Comparison of ENCODE assay signal across 12 mouse cellular contexts in the genomic region with DNA sequence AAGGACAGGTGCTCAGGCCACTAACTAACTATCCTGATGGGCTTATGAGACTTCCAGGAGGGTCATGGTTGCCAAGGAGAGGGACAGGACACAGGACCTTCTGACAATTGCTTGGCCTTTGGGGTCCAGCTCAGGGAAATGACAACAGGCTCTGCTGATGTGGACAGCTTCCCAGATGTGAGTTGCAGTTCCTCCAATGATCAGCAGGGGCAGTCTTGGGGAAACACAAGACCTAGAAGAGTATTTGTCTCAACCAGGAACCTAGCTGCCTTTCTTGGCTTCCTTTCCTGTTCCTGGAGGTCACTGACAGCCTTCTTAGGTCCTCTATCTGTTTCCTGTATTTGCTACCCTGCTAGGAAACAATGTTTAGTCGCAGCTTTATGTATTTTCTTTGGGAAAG. TPM values are rescaled to one million over a fixed set of nuclear protein-coding genes. Genes with fewer than 3 reads are reported as not detected.
DNase-seq lines count a peak whose midpoint lies in the region; ATAC-seq and TF ChIP-seq lines count a peak whose summit lies in the region.
"Had no signal": no experiment of that assay in that cellular context is flagged by ENCODE, and none has a peak within 500 bp of the region (broad histone marks: within the 10 kb centered on the region; RNA-seq: fewer than 3 reads in every experiment).

No protein-coding gene starts in this region.

- H3K4me1 ChIP-seq in kidney, postnatal 0 days (replicated peaks; ENCODE audit: insufficient read depth, low read length): no peaks in the 10 kb centered on the region
- no peaks in the 10 kb centered on the region for H3K4me1 ChIP-seq in kidney, embryonic 16.5 days (ENCODE audit: insufficient read depth, low read length)
- no peaks in the 10 kb centered on the region for H3K4me1 ChIP-seq in midbrain, embryonic 16.5 days (ENCODE audit: control insufficient read depth, insufficient read depth, low read length)
- H3K4me1 ChIP-seq: limb, embryonic 13.5 days; neural tube, embryonic 12.5 days had no signal

- H3K4me3 ChIP-seq in kidney, postnatal 0 days (replicated peaks; ENCODE audit: low read depth, low read length): no peak overlapping the region
- H3K4me3 ChIP-seq in kidney, embryonic 16.5 days (ENCODE audit: low read length): no peak overlapping the region
- no peak overlapping the region for H3K4me3 ChIP-seq in midbrain, embryonic 16.5 days (ENCODE audit: low read depth, low read length)
- H3K4me3 ChIP-seq: limb, embryonic 13.5 days; neural tube, embryonic 12.5 days had no signal

- WGBS in kidney, postnatal 0 days: 7% methylated on average over 1 of the region's 1 CpGs
- WGBS in kidney, embryonic 16.5 days: 9% methylated on average over 1 of the region's 1 CpGs
- WGBS in midbrain, embryonic 16.5 days: 4% methylated on average over 1 of the region's 1 CpGs

- no peak overlapping the region for H3K4me2 ChIP-seq in kidney, postnatal 0 days (ENCODE audit: low read length)
- no peak overlapping the region for H3K4me2 ChIP-seq in kidney, embryonic 16.5 days (replicated peaks; ENCODE audit: low read depth, low read length)
- no peak overlapping the region for H3K4me2 ChIP-seq in midbrain, embryonic 16.5 days (ENCODE audit: low read length)
- H3K4me2 ChIP-seq: limb, embryonic 13.5 days; neural tube, embryonic 12.5 days had no signal

- H3K27me3 ChIP-seq in kidney, postnatal 0 days (ENCODE audit: insufficient read depth, low read length): no peaks in the 10 kb centered on the region
- no peaks in the 10 kb centered on the region for H3K27me3 ChIP-seq in kidney, embryonic 16.5 days (ENCODE audit: insufficient read depth, low read length)
- no peaks in the 10 kb centered on the region for H3K27me3 ChIP-seq in midbrain, embryonic 16.5 days (ENCODE audit: control insufficient read depth, insufficient read depth, low read depth, low read length)
- H3K27me3 ChIP-seq: limb, embryonic 13.5 days; neural tube, embryonic 12.5 days had no signal

- peak; percentile 15 for DNase-seq in adrenal gland, adult 2 months
- DNase-seq in adrenal gland, postnatal 4 days (ENCODE audit: low spot score in 2 of 2): no peak
- DNase-seq in kidney, postnatal 0 days (ENCODE audit: low spot score): no peak
- DNase-seq in adipocyte (ENCODE audit: low spot score): peak; percentile 13
- DNase-seq in retina, embryonic 14.5 days (ENCODE audit: low spot score): peak; percentile 40
- no peak for DNase-seq in gastrocnemius, postnatal 10 days

- no peak overlapping the region for H3K27ac ChIP-seq in kidney, postnatal 0 days
- no peak overlapping the region for H3K27ac ChIP-seq in kidney, embryonic 16.5 days (ENCODE audit: low read length)
- H3K27ac ChIP-seq in midbrain, embryonic 16.5 days (ENCODE audit: low read length): no peak overlapping the region
- H3K27ac ChIP-seq: limb, embryonic 13.5 days; neural tube, embryonic 12.5 days had no signal

- H3K36me3 ChIP-seq in kidney, postnatal 0 days (ENCODE audit: insufficient read depth, low read length): no peaks in the 10 kb centered on the region
- H3K36me3 ChIP-seq in kidney, embryonic 16.5 days (ENCODE audit: insufficient read depth, low read length): no peaks in the 10 kb centered on the region
- no peaks in the 10 kb centered on the region for H3K36me3 ChIP-seq in midbrain, embryonic 16.5 days (ENCODE audit: control insufficient read depth, insufficient read depth, low read length)
- H3K36me3 ChIP-seq: limb, embryonic 13.5 days; neural tube, embryonic 12.5 days had no signal

- no peak overlapping the region for H3K9ac ChIP-seq in kidney, postnatal 0 days (ENCODE audit: low read depth, low read length)
- no peak overlapping the region for H3K9ac ChIP-seq in kidney, embryonic 16.5 days (replicated peaks; ENCODE audit: low read length)
- H3K9ac ChIP-seq in midbrain, embryonic 16.5 days (ENCODE audit: low read depth, low read length): no peak overlapping the region
- H3K9ac ChIP-seq: limb, embryonic 13.5 days; neural tube, embryonic 12.5 days had no signal

- peak; percentile 42 for TF ChIP-seq CTCF in kidney, postnatal 0 days (IDR thresholded peaks at IDR 0.05; ENCODE audit: low read depth)

- no peak for ATAC-seq in kidney, postnatal 0 days (replicated peaks; ENCODE audit: low FRiP score, low read depth)
- no peak for ATAC-seq in kidney, embryonic 16.5 days (ENCODE audit: low FRiP score, low TSS enrichment)
- ATAC-seq in midbrain, embryonic 16.5 days: no peak

- no peaks in the 10 kb centered on the region for H3K9me3 ChIP-seq in kidney, postnatal 0 days (replicated peaks; ENCODE audit: low read length)
- H3K9me3 ChIP-seq in kidney, embryonic 16.5 days (ENCODE audit: low read length): no peaks in the 10 kb centered on the region
- H3K9me3 ChIP-seq in midbrain, embryonic 16.5 days (replicated peaks; ENCODE audit: control insufficient read depth, low read length, poor library complexity, severe bottlenecking): no peaks in the 10 kb centered on the region
- H3K9me3 ChIP-seq: limb, embryonic 13.5 days had no signal

RNA-seq across cellular contexts. Expression of gene Psg16, which starts 17.4 kb away (rescaled TPM):
- total RNA-seq in adrenal gland, adult 2 months (2021): under 1 TPM; 0.35 to 0.58 TPM
- polyA plus RNA-seq in adrenal gland, adult 2 months (2012; rRNA removed): 0.13 and 0.33 TPM in 2 replicates
- under 1 TPM; 0.39 to 0.79 TPM for total RNA-seq in adrenal gland, postnatal 4 days (2021)
- 0.07 TPM in 1 of 2 replicates, not detected in the other for polyA plus RNA-seq in kidney, postnatal 0 days (2015; fragmentation: Nextera tagmentation; extraction: Ambion mirVana)
- 0.19 TPM in 2 replicates for polyA plus RNA-seq in kidney, embryonic 16.5 days (2015; fragmentation: Nextera tagmentation; extraction: Ambion mirVana)
- under 1 TPM; 0.05 to 0.14 TPM for total RNA-seq in gastrocnemius, postnatal 10 days (2021)
- 5.7 and 7.2 TPM in 2 replicates for polyA plus RNA-seq in midbrain, embryonic 16.5 days (2015; fragmentation: Nextera tagmentation; extraction: Ambion mirVana)
- polyA plus RNA-seq: C2C12 had no signal

RNA-seq across cellular contexts. Expression of gene Hif3a, which starts 29.1 kb away (rescaled TPM):
- 1 to 10 TPM; 1.6 to 3.2 TPM for total RNA-seq in adrenal gland, adult 2 months (2021)
- polyA plus RNA-seq in adrenal gland, adult 2 months (2012; rRNA removed): 3.1 and 4.0 TPM in 2 replicates
- total RNA-seq in adrenal gland, postnatal 4 days (2021): 10 to 100 TPM; 14.3 to 17.8 TPM
- 5.1 and 6.1 TPM in 2 replicates for polyA plus RNA-seq in kidney, postnatal 0 days (2015; fragmentation: Nextera tagmentation; extraction: Ambion mirVana)
- polyA plus RNA-seq in kidney, embryonic 16.5 days (2015; fragmentation: Nextera tagmentation; extraction: Ambion mirVana): 25.2 and 26.1 TPM in 2 replicates
- 1 to 10 TPM; 1.9 to 3.1 TPM for total RNA-seq in gastrocnemius, postnatal 10 days (2021)
- polyA plus RNA-seq in midbrain, embryonic 16.5 days (2015; fragmentation: Nextera tagmentation; extraction: Ambion mirVana): 4.0 and 5.7 TPM in 2 replicates
- polyA plus RNA-seq: C2C12 had no signal

RNA-seq across cellular contexts. Expression of gene Ceacam3, which starts 58.8 kb away (rescaled TPM):
- total RNA-seq in adrenal gland, adult 2 months (2021): not detected
- polyA plus RNA-seq in adrenal gland, adult 2 months (2012; rRNA removed): not detected in 2 replicates
- not detected for total RNA-seq in adrenal gland, postnatal 4 days (2021)
- not detected in 2 replicates for polyA plus RNA-seq in kidney, postnatal 0 days (2015; fragmentation: Nextera tagmentation; extraction: Ambion mirVana)
- polyA plus RNA-seq in kidney, embryonic 16.5 days (2015; fragmentation: Nextera tagmentation; extraction: Ambion mirVana): not detected in 2 replicates
- not detected for total RNA-seq in gastrocnemius, postnatal 10 days (2021)
- polyA plus RNA-seq in midbrain, embryonic 16.5 days (2015; fragmentation: Nextera tagmentation; extraction: Ambion mirVana): 0.06 TPM in 1 of 2 replicates, not detected in the other
- total RNA-seq: heart, postnatal 14 days had no signal
- polyA plus RNA-seq: C2C12; limb, embryonic 13.5 days; neural tube, embryonic 12.5 days had no signal

Comparison
In these comparisons a context has a peak if more than half of its experiments do, and no peak if none do; other contexts are left out.
1. DNase-seq: peak in adrenal gland, adult 2 months (single experiment), adipocyte (single experiment) and retina, embryonic 14.5 days (single experiment); none in adrenal gland, postnatal 4 days (0 of 2), kidney, postnatal 0 days (single experiment) and gastrocnemius, postnatal 10 days (single experiment).